Mouse (Mus musculus) kidney, embryonic 14.5 days (tissue): Measurements from ENCODE around the gene Gm8439. TPM values are rescaled to one million over a fixed set of nuclear protein-coding genes. Genes with fewer than 3 reads are reported as not detected.
"Not testable (repeated sequence)": the region's sequence is repeated elsewhere in the genome, so short reads cannot be mapped to it uniquely, and the experiment has no call there.

Experiments used
- ATAC-seq: fragments of 200-750 bp; cut with Nextera tagmentation; 2 replicates; pipeline ENCODE4 v1.8.0; 2017; ENCODE audit warnings: moderate number of reproducible peaks, mild to moderate bottlenecking, moderate TSS enrichment, moderate library complexity; ENCODE audit not compliant: low FRiP score, low TSS enrichment
- H3K27ac ChIP-seq: fragments of 300-500 bp; sonication (generic); 2 replicates; pipeline ENCODE4 v1.5.1; 2014; ENCODE audit warnings: low read depth, mild to moderate bottlenecking, low read length, moderate library complexity, mixed read lengths
- H3K27me3 ChIP-seq: fragments of 300-500 bp; sonication (generic); 2 replicates; pipeline ENCODE4 v1.6.1; 2014; ENCODE audit warnings: mild to moderate bottlenecking, low read length; ENCODE audit not compliant: control insufficient read depth, insufficient read depth
- H3K36me3 ChIP-seq: fragments of 300-500 bp; sonication (generic); 2 replicates; pipeline ENCODE4 v1.6.1; 2014; ENCODE audit warnings: low read length, mixed read lengths; ENCODE audit not compliant: control insufficient read depth, insufficient read depth
- H3K4me1 ChIP-seq: fragments of 300-500 bp; sonication (generic); 2 replicates; pipeline ENCODE4 v1.6.1; 2014; ENCODE audit warnings: low read length, mixed read lengths; ENCODE audit not compliant: control insufficient read depth, insufficient read depth
- H3K4me2 ChIP-seq: fragments of 300-500 bp; sonication (generic); replicated peaks from 2 replicates; pipeline ENCODE4 v1.6.1; 2014; ENCODE audit warnings: low read depth, mild to moderate bottlenecking, low read length
- H3K4me3 ChIP-seq: fragments of 300-500 bp; sonication (generic); 2 replicates; pipeline ENCODE4 v1.5.1; 2014; ENCODE audit warnings: mild to moderate bottlenecking, low read length
- H3K9ac ChIP-seq: fragments of 300-500 bp; sonication (generic); 2 replicates; pipeline ENCODE4 v1.6.1; 2014; ENCODE audit warnings: low read depth, mild to moderate bottlenecking, low read length, moderate library complexity
- H3K9me3 ChIP-seq: fragments of 300-500 bp; sonication (generic); 2 replicates; pipeline ENCODE4 v1.6.1; 2016; ENCODE audit warnings: low read length; ENCODE audit not compliant: control insufficient read depth
- WGBS: fragments of 180-500 bp; shearing (Covaris S2); extraction: QIAGEN DNeasy Blood & Tissue Kit; methylation state at CpG from one replicate; pipeline ENCODE4 v1.1.7; 2014; 5-methylcytosine and 5-hydroxymethylcytosine counted together
- polyA plus RNA-seq: library from polyadenylated mRNA; unstranded; fragments of >200 nt; fragmentation: Nextera tagmentation; extraction: Ambion mirVana; gene quantifications from 2 replicates; pipeline ENCODE4 v1.2.1, GENCODE M21; 2014

Gene Gm8439
- polyA plus RNA-seq, 1 experiment from 2014 or later, result not detected

DNA sequence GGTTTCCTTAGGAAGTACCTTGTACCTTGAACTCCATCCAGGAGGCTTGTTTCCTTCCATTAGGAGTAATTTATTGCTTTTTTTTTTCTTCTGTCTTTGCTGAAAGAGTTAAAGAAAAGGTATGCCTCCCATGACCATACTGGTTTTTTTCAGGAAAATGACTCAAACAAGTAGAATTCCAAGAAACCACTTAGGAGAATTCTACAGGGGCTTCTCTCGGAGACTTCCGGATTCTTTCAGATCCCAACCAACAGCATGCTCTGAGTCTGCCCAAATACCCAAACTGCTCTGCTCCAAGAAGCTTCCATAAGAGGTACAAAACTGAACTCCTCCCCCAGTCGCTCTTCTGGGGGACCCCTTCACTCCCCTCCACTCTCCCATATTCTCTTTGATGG is 17.5 kb upstream of the Gm8439 start:
- H3K4me2 ChIP-seq, result peak overlapping the region; percentile 70
- WGBS, result 64% methylated on average over 3 of the region's 3 CpGs
- peaks cover 5% of the 10 kb centered on the region; the same call in 1 of the 2 replicates for H3K36me3 ChIP-seq
- H3K9me3 ChIP-seq, result no peaks in the 10 kb centered on the region
- no peak for ATAC-seq
- H3K4me1 ChIP-seq, result peaks cover 23% of the 10 kb centered on the region; the same call in 1 of the 2 replicates
- no peaks in the 10 kb centered on the region for H3K27me3 ChIP-seq
- H3K9ac ChIP-seq, result peak overlapping the region; percentile 95; the same call in 1 of the 2 replicates
- H3K27ac ChIP-seq, result no peak overlapping the region; the same call in 1 of the 2 replicates
- no peak overlapping the region for H3K4me3 ChIP-seq

GRCm38 (mm10) chr4:120571691-120572090 is 16.9 kb upstream of the Gm8439 start:
- H3K9me3 ChIP-seq, result no peaks in the 10 kb centered on the region
- no peaks in the 10 kb centered on the region; the same call in 1 of the 2 replicates for H3K36me3 ChIP-seq
- no peak overlapping the region for H3K27ac ChIP-seq
- no peak overlapping the region for H3K4me3 ChIP-seq
- H3K27me3 ChIP-seq, result no peaks in the 10 kb centered on the region
- ATAC-seq, result no peak
- H3K9ac ChIP-seq, result no peak overlapping the region
- peaks cover 23% of the 10 kb centered on the region; the same call in 1 of the 2 replicates for H3K4me1 ChIP-seq
- WGBS, result 62% methylated on average over 3 of the region's 3 CpGs
- H3K4me2 ChIP-seq, result no peak overlapping the region

GRCm38 (mm10) chr4:120580894-120581293 is 7.7 kb upstream of the Gm8439 start:
- H3K9ac ChIP-seq, result no peak overlapping the region
- H3K27ac ChIP-seq, result no peak overlapping the region
- H3K4me1 ChIP-seq, result no peaks in the 10 kb centered on the region
- 83% methylated on average over 5 of the region's 5 CpGs for WGBS
- no peaks in the 10 kb centered on the region for H3K27me3 ChIP-seq
- no peak for ATAC-seq
- no peaks in the 10 kb centered on the region for H3K36me3 ChIP-seq
- H3K9me3 ChIP-seq, result no peaks in the 10 kb centered on the region
- H3K4me3 ChIP-seq, result no peak overlapping the region
- no peak overlapping the region for H3K4me2 ChIP-seq

DNA sequence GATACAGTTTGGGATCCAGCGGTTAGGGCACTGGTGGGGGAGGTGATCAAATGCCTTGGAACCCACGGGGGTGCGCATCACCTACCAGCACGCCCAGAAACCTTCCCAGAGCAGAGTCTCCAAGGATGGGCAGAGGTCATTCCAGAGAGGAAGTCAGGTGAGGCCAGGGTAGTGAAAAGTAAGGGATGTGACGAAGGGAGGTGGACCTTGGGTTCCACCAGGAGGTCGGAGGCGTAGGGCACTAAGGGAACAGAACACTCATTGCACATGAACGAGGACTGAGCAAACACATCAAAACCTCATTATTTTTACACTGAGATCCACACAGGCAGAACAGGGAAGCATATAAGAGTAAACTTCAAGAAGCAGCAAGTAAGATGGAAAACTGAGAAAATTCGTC is 6.8 kb upstream of the Gm8439 start:
- H3K27ac ChIP-seq, result no peak overlapping the region
- no peaks in the 10 kb centered on the region for H3K9me3 ChIP-seq
- H3K4me2 ChIP-seq, result no peak overlapping the region
- H3K9ac ChIP-seq, result no peak overlapping the region
- no peaks in the 10 kb centered on the region for H3K36me3 ChIP-seq
- H3K4me3 ChIP-seq, result no peak overlapping the region
- 81% methylated on average over 9 of the region's 9 CpGs for WGBS
- H3K4me1 ChIP-seq, result no peaks in the 10 kb centered on the region
- no peak for ATAC-seq
- H3K27me3 ChIP-seq, result no peaks in the 10 kb centered on the region

- Histone ChIP-seq H3K27ac (no peak overlapping the region), H3K9me3 (no peaks in the 10 kb centered on the region), H3K4me2 (no peak overlapping the region), H3K27me3 (no peaks in the 10 kb centered on the region), H3K4me1 (0 out of 2 replicates have a peak, but pooled peaks cover 6% of the 10 kb centered on the region), H3K36me3 (no peaks in the 10 kb centered on the region), H3K4me3 (no peak overlapping the region), H3K9ac (no peak overlapping the region)
- WGBS, result 76% methylated on average over 1 of the region's 1 CpGs
- ATAC-seq, result no peak
Measured at GRCm38 (mm10) chr4:120586986-120587385, 1.6 kb upstream of the Gm8439 start.

DNA sequence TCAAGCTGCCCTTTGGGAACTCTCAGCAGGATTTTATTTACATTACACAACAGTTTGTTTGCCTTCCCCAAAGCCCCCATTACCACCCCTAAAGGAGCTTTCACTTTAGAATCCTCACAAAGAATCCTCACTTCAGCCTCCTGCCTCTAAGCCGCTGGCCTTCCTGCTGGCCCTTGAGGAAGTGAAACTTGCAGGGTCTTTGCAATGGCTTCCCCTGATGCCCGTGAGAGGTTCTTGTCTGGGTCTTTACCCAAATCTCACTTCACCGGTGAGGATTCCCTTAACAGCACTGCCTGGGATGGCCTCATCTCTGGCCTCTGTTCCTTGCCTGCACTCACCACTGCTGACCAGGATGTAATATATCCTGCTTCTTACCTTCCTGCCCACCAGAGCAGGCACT is 525 bp downstream of the Gm8439 start:
- no peak for ATAC-seq
- H3K36me3 ChIP-seq, result no peaks in the 10 kb centered on the region
- no peaks in the 10 kb centered on the region for H3K27me3 ChIP-seq
- H3K27ac ChIP-seq, result 0 out of 2 replicates have a peak overlapping the region, but pooled peaks have one; percentile 47
- H3K9ac ChIP-seq, result no peak overlapping the region
- 19% methylated on average over 3 of the region's 3 CpGs for WGBS
- 0 out of 2 replicates have a peak, but pooled peaks cover 6% of the 10 kb centered on the region for H3K4me1 ChIP-seq
- no peak overlapping the region for H3K4me2 ChIP-seq
- H3K4me3 ChIP-seq, result no peak overlapping the region
- no peaks in the 10 kb centered on the region for H3K9me3 ChIP-seq

GRCm38 (mm10) chr4:120589815-120590422 is 1.4 kb downstream of the Gm8439 start:
- Histone ChIP-seq H3K27ac (0 out of 2 replicates have a peak overlapping the region, but pooled peaks have one; percentile 47), H3K9ac (no peak overlapping the region), H3K27me3 (no peaks in the 10 kb centered on the region), H3K36me3 (no peaks in the 10 kb centered on the region), H3K4me1 (0 out of 2 replicates have a peak, but pooled peaks cover 6% of the 10 kb centered on the region), H3K4me2 (no peak overlapping the region), H3K9me3 (no peaks in the 10 kb centered on the region), H3K4me3 (no peak overlapping the region)
- ATAC-seq, result peak; percentile 94
- 23% methylated on average over 5 of the region's 5 CpGs for WGBS

- no peak overlapping the region for H3K9ac ChIP-seq
- no peak overlapping the region for H3K27ac ChIP-seq
- no peak overlapping the region for H3K4me3 ChIP-seq
- H3K36me3 ChIP-seq, result no peaks in the 10 kb centered on the region
- H3K27me3 ChIP-seq, result no peaks in the 10 kb centered on the region
- 86% methylated on average over 4 of the region's 4 CpGs for WGBS
- H3K4me1 ChIP-seq, result 0 out of 2 replicates have a peak, but pooled peaks cover 6% of the 10 kb centered on the region
- ATAC-seq, result no peak
- no peak overlapping the region for H3K4me2 ChIP-seq
- H3K9me3 ChIP-seq, result no peaks in the 10 kb centered on the region
Measured at GRCm38 (mm10) chr4:120590973-120591372, 2.4 kb downstream of the Gm8439 start.

DNA sequence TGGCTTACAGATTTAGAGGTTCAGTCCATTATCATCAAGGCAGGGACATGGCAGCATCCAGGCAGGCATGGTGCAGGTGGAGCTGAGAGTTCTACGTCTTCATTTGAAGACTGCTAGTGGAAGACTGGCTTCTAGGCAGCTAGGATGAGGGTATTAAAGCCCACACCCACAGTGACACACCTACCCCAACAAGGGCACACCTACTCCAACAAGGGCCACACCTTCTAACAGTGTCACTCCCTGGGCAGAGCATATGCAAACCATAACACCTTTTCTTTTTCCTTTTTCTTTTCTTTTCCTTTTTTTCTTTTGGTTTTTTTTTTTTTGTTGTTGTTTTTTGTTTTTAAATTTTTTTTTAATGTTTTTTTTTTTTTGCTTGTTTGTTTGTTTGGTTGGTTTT is 7.7 kb downstream of the Gm8439 start:
- H3K36me3 ChIP-seq, H3K9ac ChIP-seq, H3K9me3 ChIP-seq, H3K27me3 ChIP-seq, ATAC-seq, H3K4me2 ChIP-seq, H3K4me3 ChIP-seq, H3K27ac ChIP-seq, H3K4me1 ChIP-seq: not testable (repeated sequence)
- WGBS, result 92% methylated on average over 1 of the region's 1 CpGs
